Mouse (Mus musculus) adrenal gland, postnatal 14 days (tissue): ENCODE results near the gene Rfx7. TPM values are rescaled to one million over a fixed set of nuclear protein-coding genes. Genes with fewer than 3 reads are reported as not detected.
"Not testable (repeated sequence)": the region's sequence is repeated elsewhere in the genome, so short reads cannot be mapped to it uniquely, and the experiment has no call there.

Experiments
- DNase-seq: peaks from one replicate; pipeline ENCODE4 v3.0.0; 2021; ENCODE audit warnings: mixed read lengths
- total RNA-seq: library from RNA; stranded (reverse); gene quantifications from 2 replicates; pipeline ENCODE4 v1.2.3, GENCODE M21; 2021

Rfx7 gene
- total RNA-seq, 1 experiment from 2014 or later, result 22.4 TPM

- DNase-seq, result no peak
Measured at GRCm38 (mm10) chr9:72640642-72641041, 108.6 kb downstream of the Rfx7 start.

GRCm38 (mm10) chr9:72641093-72641680 lies 109.1 kb downstream of the Rfx7 start:
- no peak for DNase-seq

GRCm38 (mm10) chr9:72642756-72643447 lies 110.9 kb downstream of the Rfx7 start:
- DNase-seq, result not testable (repeated sequence)

- no peak for DNase-seq
Measured at GRCm38 (mm10) chr9:72643651-72644417, 111.8 kb downstream of the Rfx7 start.

- DNase-seq, result no peak
Measured at GRCm38 (mm10) chr9:72644418-72645110, 112.5 kb downstream of the Rfx7 start.

GRCm38 (mm10) chr9:72649781-72650180 lies 117.7 kb downstream of the Rfx7 start:
- no peak for DNase-seq

- peak; percentile 55 for DNase-seq
Measured at GRCm38 (mm10) chr9:72652961-72653360, 120.9 kb downstream of the Rfx7 start.

GRCm38 (mm10) chr9:72653533-72653932 lies 121.5 kb downstream of the Rfx7 start:
- no peak for DNase-seq

- DNase-seq, result peak; percentile 92
Measured at GRCm38 (mm10) chr9:72654593-72655242, 122.7 kb downstream of the Rfx7 start.

GRCm38 (mm10) chr9:72655602-72656001 lies 123.6 kb downstream of the Rfx7 start:
- no peak for DNase-seq

- no peak for DNase-seq
Measured at GRCm38 (mm10) chr9:72656491-72656890, 124.5 kb downstream of the Rfx7 start.

GRCm38 (mm10) chr9:72656940-72657339 lies 124.9 kb downstream of the Rfx7 start:
- DNase-seq, result no peak

- no peak for DNase-seq
Measured at GRCm38 (mm10) chr9:72657694-72658093, 125.7 kb downstream of the Rfx7 start.

GRCm38 (mm10) chr9:72660139-72660538 lies 128.1 kb downstream of the Rfx7 start:
- DNase-seq, result no peak

- DNase-seq, result no peak
Measured at GRCm38 (mm10) chr9:72660911-72661310, 128.9 kb downstream of the Rfx7 start.

- no peak for DNase-seq
Measured at GRCm38 (mm10) chr9:72661561-72661894, 129.5 kb downstream of the Rfx7 start.

- peak; percentile 99 for DNase-seq
Measured at GRCm38 (mm10) chr9:72661895-72662661, 130.0 kb downstream of the Rfx7 start, which contains the start of gene Nedd4. Gene Nedd4, plus strand, starts transcription at chr9:72662346.

GRCm38 (mm10) chr9:72662691-72663533 lies 130.9 kb downstream of the Rfx7 start:
- DNase-seq, result peak; percentile 89

- no peak for DNase-seq
Measured at GRCm38 (mm10) chr9:72663534-72663918, 131.5 kb downstream of the Rfx7 start.
